Mouse (Mus musculus): Measurements from ENCODE around the gene Map3k1. TPM values are rescaled to one million over a fixed set of nuclear protein-coding genes. Genes with fewer than 3 reads are reported as not detected.

The Map3k1 gene
- polyA plus RNA-seq, 1 experiment = 5.7 TPM

DNA sequence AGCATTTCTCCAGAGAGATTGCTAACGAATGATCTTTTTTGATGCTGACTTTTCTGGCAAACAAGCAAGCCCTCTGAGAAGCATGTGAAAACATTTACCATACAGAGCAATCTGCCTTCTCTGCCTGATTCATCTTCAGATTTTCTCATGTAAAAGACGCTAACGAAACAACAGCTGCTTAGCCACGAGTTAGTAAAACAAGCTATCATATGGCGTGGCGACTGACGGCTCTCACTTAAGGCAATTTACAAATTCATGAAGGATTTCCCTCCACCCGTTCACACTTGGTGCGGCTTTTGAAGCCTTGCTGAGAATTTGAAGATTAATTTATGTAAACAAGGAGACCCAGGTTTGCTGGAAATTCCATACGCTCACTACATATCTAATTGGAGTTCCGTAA, 25.8 kb upstream of the Map3k1 start:
- Histone ChIP-seq H3K4me1 (no peaks in the 10 kb centered on the region), H3K4me3 (replicated peaks) (no peak overlapping the region), H3K9me3 (no peaks in the 10 kb centered on the region), H3K36me3 (replicated peaks; ENCODE audit: low read length) (no peaks in the 10 kb centered on the region), H3K27me3 (replicated peaks) (no peaks in the 10 kb centered on the region)
- no peak for TF ChIP-seq FLI1 (IDR thresholded peaks at IDR 0.05; ENCODE audit: low read length)
- no peak for TF ChIP-seq GATA1 (IDR thresholded peaks at IDR 0.05; ENCODE audit: borderline replicate concordance, low read length)

DNA sequence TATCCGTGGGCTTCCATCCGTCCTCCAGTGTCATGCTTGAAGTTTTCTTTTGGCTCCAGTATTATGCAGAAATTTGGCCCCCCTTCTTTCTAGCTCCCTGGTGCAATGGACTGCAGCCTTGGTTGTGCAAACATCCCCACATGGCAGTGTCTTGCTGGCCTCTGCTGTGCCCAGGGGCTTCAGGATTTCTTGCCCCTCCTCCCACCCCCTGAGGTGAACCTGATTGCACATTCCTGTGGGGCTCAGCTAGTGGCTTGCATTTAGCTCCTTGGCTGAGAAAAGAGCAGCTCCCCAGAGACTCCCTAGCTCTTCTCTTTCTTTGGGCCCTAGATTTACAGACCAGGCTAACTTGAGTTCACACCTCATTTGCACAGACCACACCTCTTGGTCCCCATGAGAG, 20.7 kb upstream of the Map3k1 start:
- Histone ChIP-seq H3K36me3 (replicated peaks; ENCODE audit: low read length) (no peaks in the 10 kb centered on the region), H3K4me3 (replicated peaks) (no peak overlapping the region), H3K27me3 (replicated peaks) (peaks cover 2% of the 10 kb centered on the region), H3K4me1 (no peaks in the 10 kb centered on the region), H3K9me3 (peaks cover 3% of the 10 kb centered on the region; the same call in 1 of the 2 replicates)
- TF ChIP-seq FLI1 (IDR thresholded peaks at IDR 0.05; ENCODE audit: low read length) (no peak), GATA1 (IDR thresholded peaks at IDR 0.05; ENCODE audit: borderline replicate concordance, low read length) (no peak)

DNA sequence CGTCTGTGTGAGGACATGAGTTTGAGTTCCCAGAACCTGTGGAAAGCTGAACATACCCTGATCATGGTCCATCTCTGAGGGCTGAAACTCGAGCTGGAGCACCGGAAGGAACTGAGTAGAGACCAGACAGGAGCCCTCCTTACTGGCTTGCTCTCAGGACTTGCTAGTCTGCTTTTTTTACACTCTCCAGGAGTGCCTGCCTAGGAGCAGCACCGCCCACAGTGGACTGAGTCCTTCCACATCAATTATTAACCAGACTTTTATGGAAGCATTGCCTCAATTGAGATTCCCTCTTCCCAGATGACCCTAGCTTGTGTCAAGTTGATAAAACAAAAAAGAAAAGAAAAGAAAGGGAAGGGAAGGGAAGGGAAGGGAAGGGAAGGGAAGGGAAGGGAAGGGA, 18.7 kb upstream of the Map3k1 start:
- no peak for TF ChIP-seq FLI1 (IDR thresholded peaks at IDR 0.05; ENCODE audit: low read length)
- no peak for TF ChIP-seq GATA1 (IDR thresholded peaks at IDR 0.05; ENCODE audit: borderline replicate concordance, low read length)
- Histone ChIP-seq H3K27me3 (replicated peaks) (peaks cover 2% of the 10 kb centered on the region), H3K4me3 (replicated peaks) (no peak overlapping the region), H3K36me3 (replicated peaks; ENCODE audit: low read length) (no peaks in the 10 kb centered on the region), H3K4me1 (no peaks in the 10 kb centered on the region), H3K9me3 (peaks cover 3% of the 10 kb centered on the region; the same call in 1 of the 2 replicates)

DNA sequence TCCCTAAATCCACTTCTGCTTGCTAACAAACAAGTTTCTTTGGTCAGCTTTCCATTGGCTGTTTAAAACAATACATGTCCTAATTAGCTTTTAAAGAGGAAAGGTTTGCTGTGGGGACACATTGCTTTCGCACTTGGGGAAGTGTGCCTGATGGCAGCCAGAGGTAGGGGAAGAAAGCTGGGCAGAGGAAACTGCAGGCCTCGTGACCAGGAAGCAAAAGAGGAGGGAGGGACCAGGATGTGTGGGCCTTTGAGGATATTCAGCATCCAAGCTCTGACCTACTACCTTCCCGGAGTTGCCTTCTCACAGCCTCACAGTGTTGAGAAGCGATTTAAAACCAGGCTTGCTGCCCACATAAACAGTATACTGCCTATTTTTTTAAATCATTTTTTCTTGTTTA, 15.4 kb upstream of the Map3k1 start:
- H3K4me3 ChIP-seq (replicated peaks) = no peak overlapping the region
- H3K9me3 ChIP-seq = peaks cover 3% of the 10 kb centered on the region; the same call in 1 of the 2 replicates
- H3K4me1 ChIP-seq = no peaks in the 10 kb centered on the region
- peaks cover 6% of the 10 kb centered on the region for H3K27me3 ChIP-seq (replicated peaks)
- TF ChIP-seq FLI1 (IDR thresholded peaks at IDR 0.05; ENCODE audit: low read length) = no peak
- no peak for TF ChIP-seq GATA1 (IDR thresholded peaks at IDR 0.05; ENCODE audit: borderline replicate concordance, low read length)
- H3K36me3 ChIP-seq (replicated peaks; ENCODE audit: low read length) = no peaks in the 10 kb centered on the region

DNA sequence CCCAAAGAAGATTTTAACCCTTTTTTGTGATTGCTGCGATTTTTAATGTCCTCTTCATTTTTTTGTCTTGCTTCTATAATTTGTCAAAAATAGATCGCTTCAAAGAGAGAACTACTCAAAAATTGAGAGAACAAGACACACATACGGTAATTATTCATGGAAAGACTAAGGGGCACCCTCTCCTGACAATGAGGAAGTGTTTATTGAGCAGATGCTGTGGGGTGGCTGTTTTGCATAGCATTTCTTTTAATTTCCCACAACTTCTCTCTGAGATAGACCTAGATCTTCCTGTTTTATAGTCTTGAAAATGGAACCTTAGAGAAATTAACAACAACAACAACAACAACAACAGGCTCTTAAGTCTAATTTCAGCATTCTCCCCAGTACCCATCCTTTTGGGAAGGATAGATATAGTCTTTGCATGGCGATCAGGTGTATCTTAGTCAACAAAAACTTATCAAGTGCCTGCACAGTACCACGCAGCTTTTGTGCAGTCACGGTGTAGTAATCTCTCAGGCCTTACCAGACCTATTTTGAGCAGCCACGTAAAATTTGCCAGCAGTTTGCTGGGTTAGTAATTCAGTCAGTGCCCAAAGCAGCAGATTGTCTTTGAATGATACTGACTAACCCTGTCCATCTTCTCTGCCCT, 13.1 kb upstream of the Map3k1 start:
- Histone ChIP-seq H3K36me3 (replicated peaks; ENCODE audit: low read length) (no peaks in the 10 kb centered on the region), H3K27me3 (replicated peaks) (peaks cover 8% of the 10 kb centered on the region), H3K4me3 (replicated peaks) (no peak overlapping the region), H3K9me3 (no peaks in the 10 kb centered on the region), H3K4me1 (peaks cover 4% of the 10 kb centered on the region; the same call in 1 of the 2 replicates)
- TF ChIP-seq GATA1 (IDR thresholded peaks at IDR 0.05; ENCODE audit: borderline replicate concordance, low read length) = no peak
- no peak for TF ChIP-seq FLI1 (IDR thresholded peaks at IDR 0.05; ENCODE audit: low read length)

DNA sequence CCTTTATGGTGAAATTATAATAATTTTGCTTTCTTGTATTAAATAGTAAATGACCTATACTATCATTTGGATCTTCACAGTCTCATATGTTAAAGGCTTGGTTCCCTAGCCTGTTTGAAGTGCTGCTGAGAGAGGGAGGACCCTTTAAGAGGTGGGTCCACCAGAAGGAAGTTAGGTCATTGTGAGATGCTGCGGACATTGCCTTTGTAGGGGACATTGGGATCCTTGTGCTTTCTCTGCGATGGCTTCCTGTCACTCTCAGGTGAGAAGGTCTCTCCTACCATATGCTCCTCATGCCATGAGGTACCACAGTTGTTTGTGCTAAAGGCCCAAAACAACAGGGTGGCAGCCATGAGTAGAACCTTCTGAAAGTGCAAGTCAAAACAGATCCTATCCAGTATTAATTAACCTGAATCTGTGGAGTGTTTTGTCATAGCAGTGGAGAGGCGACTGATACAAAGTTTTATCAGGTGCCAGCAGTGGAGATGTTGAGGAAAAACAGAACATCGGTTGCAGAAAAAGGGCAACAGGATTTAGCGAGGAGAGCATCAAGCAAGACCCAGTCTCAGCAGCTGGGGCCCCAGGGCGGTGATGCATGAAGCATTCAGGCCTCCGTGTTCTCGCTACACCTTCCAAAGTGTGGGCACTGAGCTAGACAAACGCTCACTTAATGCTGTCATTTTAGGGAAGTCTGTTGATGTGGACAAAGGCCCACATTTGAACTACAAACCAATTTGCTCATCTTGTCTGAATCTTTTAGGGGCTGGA, 11.0 kb upstream of the Map3k1 start:
- peaks cover 9% of the 10 kb centered on the region for H3K9me3 ChIP-seq
- peaks cover 4% of the 10 kb centered on the region; the same call in 1 of the 2 replicates for H3K4me1 ChIP-seq
- peaks cover 8% of the 10 kb centered on the region for H3K27me3 ChIP-seq (replicated peaks)
- H3K4me3 ChIP-seq (replicated peaks) = no peak overlapping the region
- no peaks in the 10 kb centered on the region for H3K36me3 ChIP-seq (replicated peaks; ENCODE audit: low read length)
- TF ChIP-seq FLI1 (IDR thresholded peaks at IDR 0.05; ENCODE audit: low read length) (no peak), GATA1 (IDR thresholded peaks at IDR 0.05; ENCODE audit: borderline replicate concordance, low read length) (no peak)

DNA sequence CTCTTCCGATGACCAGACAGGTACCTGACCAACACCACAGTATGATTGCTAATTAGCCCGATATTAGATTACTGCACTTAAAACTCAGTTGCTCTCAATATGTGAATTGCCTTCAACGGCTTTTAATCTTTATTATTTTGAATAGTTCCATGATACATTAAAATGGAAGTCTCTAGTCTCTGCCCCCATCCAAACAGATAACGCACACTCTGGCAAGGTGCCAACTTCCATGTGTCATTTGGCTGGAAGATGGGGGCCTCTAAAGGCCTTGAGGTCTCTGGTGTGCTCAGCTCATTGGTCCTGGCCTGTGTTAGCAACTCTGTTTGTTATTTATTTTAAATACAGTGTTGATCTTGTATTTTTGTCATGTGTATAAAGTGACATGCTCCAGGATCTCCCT, 10.3 kb upstream of the Map3k1 start:
- peaks cover 9% of the 10 kb centered on the region for H3K9me3 ChIP-seq
- peaks cover 8% of the 10 kb centered on the region for H3K27me3 ChIP-seq (replicated peaks)

DNA sequence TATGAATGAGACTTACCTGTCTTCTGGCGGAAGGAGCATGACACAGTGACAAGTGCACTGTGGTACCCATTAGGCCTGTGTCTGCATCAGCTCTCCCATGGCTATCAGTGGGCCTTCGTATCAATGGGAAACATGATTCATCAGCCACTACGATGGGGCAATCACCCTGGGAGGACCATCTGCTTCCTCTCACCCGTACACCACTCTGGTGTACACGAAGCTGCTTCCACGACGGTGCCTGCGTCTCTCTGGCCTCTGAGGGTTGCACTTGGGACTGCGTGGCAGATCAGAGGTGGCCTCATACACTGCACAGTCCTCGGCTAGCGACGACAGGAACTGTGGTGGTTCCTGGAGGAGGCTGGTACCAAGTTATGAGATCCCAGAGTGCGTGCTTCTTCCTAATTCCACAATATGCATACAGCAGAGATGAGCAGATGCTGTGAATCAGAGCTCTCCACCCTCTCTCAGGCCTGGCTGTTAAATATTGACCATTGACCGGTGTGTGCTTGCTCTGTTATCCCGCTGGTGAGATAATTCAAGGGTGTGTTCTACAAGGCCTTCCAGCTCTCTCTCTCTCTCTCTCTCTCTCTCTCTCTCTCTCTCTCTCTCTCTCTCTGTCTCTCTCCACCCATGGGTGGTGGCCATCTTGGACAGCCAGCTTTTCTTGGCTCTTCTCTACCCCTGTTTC, 9.6 kb upstream of the Map3k1 start:
- H3K36me3 ChIP-seq (replicated peaks; ENCODE audit: low read length) = no peaks in the 10 kb centered on the region
- peaks cover 8% of the 10 kb centered on the region for H3K27me3 ChIP-seq (replicated peaks)
- TF ChIP-seq FLI1 (IDR thresholded peaks at IDR 0.05; ENCODE audit: low read length) = no peak
- no peak for TF ChIP-seq GATA1 (IDR thresholded peaks at IDR 0.05; ENCODE audit: borderline replicate concordance, low read length)
- peak overlapping the region; percentile 74 for H3K4me3 ChIP-seq (replicated peaks)
- peaks cover 9% of the 10 kb centered on the region for H3K9me3 ChIP-seq
- peaks cover 4% of the 10 kb centered on the region; the same call in 1 of the 2 replicates for H3K4me1 ChIP-seq

More for the DNA sequence above, 10.3 kb upstream of the Map3k1 start:
- H3K36me3 ChIP-seq (replicated peaks; ENCODE audit: low read length) = no peaks in the 10 kb centered on the region
- TF ChIP-seq FLI1 (IDR thresholded peaks at IDR 0.05; ENCODE audit: low read length) = no peak
- TF ChIP-seq GATA1 (IDR thresholded peaks at IDR 0.05; ENCODE audit: borderline replicate concordance, low read length) = no peak
- no peak overlapping the region for H3K4me3 ChIP-seq (replicated peaks)
- H3K4me1 ChIP-seq = peaks cover 4% of the 10 kb centered on the region; the same call in 1 of the 2 replicates

DNA sequence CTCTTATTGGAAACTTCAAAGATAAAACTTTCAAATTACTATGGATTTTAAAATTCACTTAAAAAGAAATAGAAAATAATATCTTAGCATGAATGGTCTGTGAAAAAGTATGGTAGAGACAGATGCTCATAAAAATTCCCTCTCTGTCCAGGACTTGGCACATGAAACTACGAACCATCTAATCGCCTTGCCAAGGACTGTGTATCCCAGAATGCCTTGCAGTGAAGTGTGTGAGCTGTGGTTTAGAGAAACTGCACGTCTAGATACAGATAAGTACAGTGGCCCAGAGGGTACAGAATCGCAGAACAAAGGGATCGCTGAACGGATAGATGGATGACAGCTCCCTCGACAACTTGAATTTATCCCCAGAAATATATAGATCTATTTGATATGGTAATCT, 9.0 kb upstream of the Map3k1 start:
- H3K4me3 ChIP-seq (replicated peaks) = no peak overlapping the region
- H3K4me1 ChIP-seq = peaks cover 4% of the 10 kb centered on the region; the same call in 1 of the 2 replicates
- no peaks in the 10 kb centered on the region for H3K36me3 ChIP-seq (replicated peaks; ENCODE audit: low read length)
- peaks cover 8% of the 10 kb centered on the region for H3K27me3 ChIP-seq (replicated peaks)
- TF ChIP-seq FLI1 (IDR thresholded peaks at IDR 0.05; ENCODE audit: low read length) (no peak), GATA1 (IDR thresholded peaks at IDR 0.05; ENCODE audit: borderline replicate concordance, low read length) (no peak)
- H3K9me3 ChIP-seq = peaks cover 9% of the 10 kb centered on the region
